ENCODE assay signal across 10 mouse cellular contexts in the genomic region with DNA sequence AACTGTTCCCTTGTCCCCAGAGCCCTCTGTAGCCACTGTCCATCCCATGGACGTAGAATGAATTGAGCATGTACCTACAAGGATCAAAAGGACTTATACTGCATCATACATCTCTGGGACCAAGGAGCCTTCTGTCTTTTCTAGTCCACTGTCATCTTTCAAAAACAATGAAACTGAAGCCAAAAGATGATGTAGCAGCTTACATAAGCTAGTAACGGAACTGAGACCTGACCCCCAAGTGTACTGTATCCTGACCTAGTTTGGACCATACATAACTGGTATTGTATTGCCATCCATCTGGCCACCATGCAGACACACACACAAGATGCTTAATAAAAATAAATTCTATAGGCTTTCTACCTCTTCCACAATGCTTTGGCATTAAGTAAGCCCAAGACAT.
"Had no signal": no experiment of that assay in that cellular context is flagged by ENCODE, and none has a peak within 500 bp of the region (broad histone marks: within the 10 kb centered on the region; RNA-seq: fewer than 3 reads in every experiment).

No protein-coding gene starts in this region.

- DNase-seq: liver, postnatal 0 days; lung, adult 2 months; lung, postnatal 14 days; lung, postnatal 36 days; right cerebral cortex, postnatal 14 days; thymus, adult 2 months; thymus, postnatal 25 days; thymus, postnatal 4 days had no signal

- ATAC-seq: liver, postnatal 0 days; lung, postnatal 0 days; midbrain, embryonic 15.5 days had no signal
